Mouse (Mus musculus): ENCODE results near the gene A930018P22Rik. TPM values are rescaled to one million over a fixed set of nuclear protein-coding genes. Genes with fewer than 3 reads are reported as not detected.

Gene A930018P22Rik
- polyA plus RNA-seq, 1 experiment: 0.38 TPM

DNA sequence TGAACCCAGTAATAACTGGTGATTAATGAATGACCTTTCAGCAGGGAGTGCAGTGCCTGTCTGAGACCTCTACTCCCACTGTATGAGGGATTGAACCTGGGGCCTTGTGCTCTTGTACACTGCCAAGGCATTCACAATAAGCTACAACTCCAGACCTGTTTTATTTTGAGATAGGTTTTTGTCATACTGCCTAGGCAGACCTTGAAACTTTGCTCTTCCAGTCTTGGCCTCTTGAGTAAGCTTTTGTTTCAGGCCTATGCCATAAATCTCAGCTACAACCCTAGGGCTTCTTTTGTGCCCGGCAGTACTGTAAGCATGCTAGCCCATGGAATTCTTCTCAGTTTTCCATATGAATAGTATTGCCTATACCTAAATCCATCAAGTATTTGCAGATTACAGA is 3.5 kb upstream of the A930018P22Rik start:
- DNase-seq (ENCODE audit: low read depth): peak; percentile 61

DNA sequence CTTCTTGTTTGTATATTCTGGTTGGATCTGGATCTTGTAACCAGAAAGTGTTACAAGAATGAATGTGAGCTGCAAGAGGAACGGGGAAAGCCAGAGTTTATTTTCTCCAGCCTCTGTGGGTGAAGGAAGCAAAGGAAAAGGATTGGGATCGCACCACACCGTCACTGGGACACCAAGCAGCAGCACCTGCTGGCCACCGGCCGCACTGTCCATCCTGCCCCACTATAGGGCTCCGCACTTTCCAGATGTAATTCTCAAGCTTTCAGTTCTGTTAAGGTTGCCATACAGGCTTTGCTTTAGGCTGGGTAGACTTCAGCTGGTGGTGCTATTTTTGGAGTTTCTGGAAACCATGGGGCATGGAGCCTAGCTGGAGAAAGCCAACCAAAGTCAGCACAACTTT is 2.3 kb upstream of the A930018P22Rik start:
- no peak for DNase-seq (ENCODE audit: low read depth)

GRCm38 (mm10) chr2:104121681-104122504 is 676 bp upstream of the A930018P22Rik start:
- no peak for DNase-seq (ENCODE audit: low read depth)

GRCm38 (mm10) chr2:104123540-104123939 is 971 bp downstream of the A930018P22Rik start:
- DNase-seq (ENCODE audit: low read depth): no peak

- DNase-seq (ENCODE audit: low read depth): no peak
Observed at GRCm38 (mm10) chr2:104124071-104124470, 1.5 kb downstream of the A930018P22Rik start.

DNA sequence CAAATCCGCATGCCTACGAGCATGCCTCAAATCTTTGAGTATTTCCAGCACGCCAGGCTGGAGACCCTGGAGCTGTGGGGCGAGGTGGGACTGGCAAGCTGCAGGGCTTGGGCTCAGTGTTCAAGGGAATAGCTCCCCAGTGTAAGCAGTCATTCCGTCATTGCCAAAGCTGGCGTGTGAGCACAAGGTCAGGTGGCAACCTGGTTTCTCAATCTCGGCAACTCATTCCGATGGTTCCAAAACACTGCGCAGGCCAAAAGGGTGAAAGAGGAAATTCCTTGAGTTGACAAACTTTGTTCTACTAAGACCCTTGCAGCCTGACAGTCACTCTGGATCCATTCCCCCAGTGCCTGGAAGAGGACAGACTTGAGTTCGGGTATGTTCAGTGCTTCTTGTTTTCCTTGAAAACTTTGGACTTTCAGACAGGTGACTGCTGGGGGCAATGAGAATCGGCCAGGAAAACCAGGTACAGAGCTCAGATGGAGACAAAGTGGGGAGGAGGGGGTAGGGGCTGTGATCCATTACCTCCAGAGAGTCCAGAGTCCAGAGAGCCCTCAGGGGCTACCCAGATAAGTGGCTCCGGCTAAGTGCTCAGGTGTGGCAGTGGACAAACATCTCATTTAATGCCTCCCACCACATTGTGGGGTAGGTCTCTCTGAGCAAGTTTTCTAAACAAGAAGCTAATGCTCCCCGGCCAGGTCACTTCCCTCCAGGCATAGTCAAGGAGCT is 6.4 kb downstream of the A930018P22Rik start:
- peak; percentile 80 for DNase-seq (ENCODE audit: low read depth)

DNA sequence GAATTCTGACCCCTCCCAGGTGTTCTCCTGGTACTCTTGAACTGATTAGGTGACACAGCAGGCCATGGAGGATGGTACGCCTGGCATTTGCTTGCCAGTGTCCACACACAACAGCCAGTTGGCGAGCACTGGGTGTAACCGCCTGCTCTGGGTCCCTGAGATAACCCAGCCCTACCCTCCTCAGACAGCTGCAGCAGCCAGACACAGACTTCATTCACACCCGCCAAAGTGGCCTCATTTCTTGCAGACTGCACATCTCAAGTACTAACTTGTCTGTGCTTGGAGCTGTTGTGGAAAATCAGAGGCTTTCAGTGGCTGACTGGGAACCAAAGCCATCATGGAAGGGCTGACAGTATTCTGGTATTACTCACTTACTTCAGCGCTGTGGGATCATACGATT is 7.6 kb downstream of the A930018P22Rik start:
- peak; percentile 55 for DNase-seq (ENCODE audit: low read depth)

GRCm38 (mm10) chr2:104130969-104131368 is 8.4 kb downstream of the A930018P22Rik start:
- no peak for DNase-seq (ENCODE audit: low read depth)

- DNase-seq (ENCODE audit: low read depth): peak; percentile 58
Observed at GRCm38 (mm10) chr2:104132266-104132859, 9.8 kb downstream of the A930018P22Rik start.

DNA sequence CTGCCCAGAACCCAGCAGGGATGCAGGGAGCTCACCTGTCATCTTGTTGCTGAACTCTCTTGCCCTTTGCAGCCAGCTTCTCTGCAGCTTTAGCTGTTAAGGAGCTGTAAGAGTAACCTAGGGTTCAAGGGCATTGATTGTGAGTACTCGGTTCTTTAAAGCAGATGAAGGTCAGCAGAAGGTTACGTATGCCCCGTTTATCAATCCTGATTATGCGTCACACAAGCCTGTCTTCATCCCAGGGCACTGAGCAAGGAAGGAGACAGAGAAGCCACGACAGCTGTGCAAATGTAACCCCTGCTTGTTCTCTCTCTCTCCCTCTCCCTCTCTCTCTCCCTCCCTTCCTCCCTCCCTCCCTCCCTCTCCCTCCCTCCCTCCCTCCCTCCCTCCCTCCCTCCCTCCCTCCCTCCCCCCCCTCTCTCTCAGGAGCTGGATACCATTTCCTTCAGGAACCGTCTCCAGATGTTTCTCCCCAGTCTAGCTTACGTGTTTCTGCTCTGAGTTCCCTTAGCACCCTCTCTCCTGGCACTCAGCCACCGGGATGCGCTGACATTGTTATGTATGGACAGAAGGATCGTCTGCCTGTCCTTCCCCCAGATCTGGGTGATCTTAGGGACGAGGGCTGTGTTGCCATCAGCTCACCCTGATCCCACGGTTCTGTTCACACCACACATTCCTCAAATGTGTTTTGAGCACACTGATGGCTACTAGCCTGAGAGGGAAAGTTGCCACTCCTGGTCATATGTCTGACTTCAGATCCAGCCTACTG is 10.7 kb downstream of the A930018P22Rik start:
- no peak for DNase-seq (ENCODE audit: low read depth)

- DNase-seq (ENCODE audit: low read depth): no peak
Observed at GRCm38 (mm10) chr2:104134150-104135056, 11.8 kb downstream of the A930018P22Rik start.

DNA sequence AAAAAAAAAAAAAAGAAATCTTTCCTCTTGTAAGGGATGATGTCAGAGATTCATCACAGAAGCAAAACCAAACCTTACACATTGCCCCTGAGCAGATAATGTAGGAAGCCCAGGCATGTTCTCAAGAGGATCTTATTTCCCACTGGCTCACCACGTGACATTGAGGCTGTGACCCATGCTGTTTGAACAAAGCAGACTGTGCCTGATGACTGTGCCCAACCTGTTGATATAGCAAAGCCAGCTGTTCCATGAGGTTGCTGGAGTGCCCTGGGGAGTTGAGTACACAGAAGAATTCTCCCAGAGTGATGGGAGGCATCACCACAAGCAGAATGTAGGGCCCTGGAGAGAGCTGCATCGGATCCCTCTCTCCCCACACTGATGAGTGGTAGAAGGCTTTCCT is 13.4 kb downstream of the A930018P22Rik start:
- no peak for DNase-seq (ENCODE audit: low read depth)

DNA sequence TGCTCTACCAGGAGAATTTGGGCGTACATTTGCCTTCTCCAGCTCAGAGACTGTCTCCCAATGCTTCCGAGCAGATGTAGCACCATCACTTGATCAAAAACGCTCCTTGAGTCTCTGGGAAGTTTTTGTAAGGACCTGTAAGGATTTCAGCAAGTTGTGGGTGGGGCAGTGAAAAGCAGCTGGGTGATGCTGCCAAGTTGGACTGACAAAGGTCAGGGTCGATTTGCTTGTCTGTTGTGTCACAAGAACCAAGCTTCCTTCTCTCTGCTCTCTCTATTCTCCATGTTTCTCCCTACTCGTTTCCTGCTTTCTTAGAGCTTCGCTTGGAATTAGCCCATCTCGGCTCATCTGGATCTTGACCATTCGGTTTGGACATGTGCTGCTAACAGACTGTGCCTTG is 19.6 kb downstream of the A930018P22Rik start:
- no peak for DNase-seq (ENCODE audit: low read depth)

- no peak for DNase-seq (ENCODE audit: low read depth)
Observed at GRCm38 (mm10) chr2:104144004-104144403, 21.4 kb downstream of the A930018P22Rik start.

- DNase-seq (ENCODE audit: low read depth): no peak
Observed at GRCm38 (mm10) chr2:104145983-104146382, 23.4 kb downstream of the A930018P22Rik start.

GRCm38 (mm10) chr2:104147910-104148561 is 25.5 kb downstream of the A930018P22Rik start:
- no peak for DNase-seq (ENCODE audit: low read depth)

DNA sequence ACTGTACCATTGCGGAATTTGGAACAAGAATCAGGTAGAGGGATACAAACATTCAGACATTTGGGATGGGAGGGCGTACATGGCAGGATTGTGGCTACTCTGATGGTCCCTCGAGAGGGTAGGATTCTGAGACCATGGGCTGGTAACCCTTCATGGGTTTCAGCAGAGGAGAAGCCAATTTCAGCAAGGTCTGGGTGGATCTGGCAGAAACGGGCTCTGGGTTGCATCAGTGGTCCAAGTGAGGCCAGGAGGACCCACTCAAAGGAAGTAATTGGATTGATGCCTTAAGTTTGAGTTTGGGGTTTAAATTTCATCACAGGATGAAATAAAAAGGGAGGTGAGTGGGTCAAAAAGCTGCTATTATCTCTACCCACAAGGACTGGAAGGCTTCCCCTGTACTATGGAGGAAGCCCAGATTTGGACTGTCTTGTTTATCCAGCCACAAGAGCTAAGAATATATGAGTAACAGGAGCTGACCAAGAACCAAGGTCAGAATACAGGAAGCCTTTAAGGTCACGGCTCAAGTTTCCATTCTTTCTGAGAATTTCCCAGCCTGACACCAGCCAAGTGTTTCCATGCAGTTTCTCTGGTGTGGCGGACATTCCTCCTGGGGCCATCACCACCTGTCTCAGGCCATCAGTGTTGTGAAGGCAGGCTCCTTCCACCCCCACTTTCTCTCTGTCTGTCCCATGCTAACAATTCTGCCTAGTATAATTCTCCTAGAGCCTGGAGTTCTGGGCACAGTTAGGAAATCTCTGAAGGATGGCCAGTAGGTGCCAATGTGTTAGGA is 28.2 kb downstream of the A930018P22Rik start:
- DNase-seq (ENCODE audit: low read depth): no peak

DNA sequence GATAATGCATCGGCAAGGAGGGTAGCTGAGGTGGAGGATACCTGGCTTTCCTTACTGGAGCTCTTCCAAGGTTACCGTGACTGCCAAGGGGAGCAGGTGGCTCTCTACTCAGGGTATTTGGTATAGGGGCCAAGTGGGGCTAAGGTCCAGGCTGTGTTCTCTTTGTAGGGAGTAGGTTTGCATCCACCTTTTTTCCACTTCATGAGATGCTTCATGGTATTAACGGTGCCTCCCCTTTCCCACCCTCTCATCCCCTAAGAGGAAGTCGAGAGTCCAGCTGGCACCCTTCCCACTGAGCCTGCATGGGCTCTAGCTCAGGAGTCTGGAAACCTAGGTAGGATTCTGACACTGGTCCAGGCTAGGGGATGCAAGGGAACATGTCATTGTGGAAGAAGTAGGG is 30.8 kb downstream of the A930018P22Rik start:
- DNase-seq (ENCODE audit: low read depth): no peak

- no peak for DNase-seq (ENCODE audit: low read depth)
Observed at GRCm38 (mm10) chr2:104153876-104154275, 31.3 kb downstream of the A930018P22Rik start.

Data from gonadal fat pad, adult 2 months (tissue).